Mouse (Mus musculus): ENCODE data around the gene 4930535I16Rik. TPM values are rescaled to one million over a fixed set of nuclear protein-coding genes. Genes with fewer than 3 reads are reported as not detected.
A peak's percentile ranks its signal among the peaks of the same experiment; 100 is the strongest.

The 4930535I16Rik gene
- total RNA-seq, 2 experiments from 2014 or later, result not detected

DNA sequence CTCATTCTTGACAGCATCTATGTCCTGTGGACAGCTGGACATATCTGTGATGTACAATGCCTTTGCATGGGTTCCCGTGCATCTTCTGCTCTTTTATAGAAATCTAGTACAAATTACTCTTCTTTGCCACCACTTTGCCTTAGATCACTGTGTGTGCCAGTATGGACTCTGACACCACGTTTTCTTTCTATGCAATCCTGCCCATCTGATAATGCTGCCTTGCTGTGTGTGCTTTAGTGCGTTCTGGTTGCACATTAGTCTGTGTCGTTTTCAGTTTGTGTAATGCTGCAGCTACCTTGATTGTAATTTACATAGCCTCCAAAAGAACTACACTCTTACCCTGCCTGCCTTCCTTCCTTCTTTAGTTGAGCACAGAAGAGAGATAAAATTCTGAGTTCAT lies 6.3 kb downstream of the 4930535I16Rik start:
- ATAC-seq (replicated peaks; ENCODE audit: poor library complexity), result no peak

GRCm38 (mm10) chr4:123905126-123905668 lies 12.6 kb downstream of the 4930535I16Rik start:
- ATAC-seq (replicated peaks; ENCODE audit: poor library complexity), result peak; percentile 6; the same call in 1 of the 2 replicates

DNA sequence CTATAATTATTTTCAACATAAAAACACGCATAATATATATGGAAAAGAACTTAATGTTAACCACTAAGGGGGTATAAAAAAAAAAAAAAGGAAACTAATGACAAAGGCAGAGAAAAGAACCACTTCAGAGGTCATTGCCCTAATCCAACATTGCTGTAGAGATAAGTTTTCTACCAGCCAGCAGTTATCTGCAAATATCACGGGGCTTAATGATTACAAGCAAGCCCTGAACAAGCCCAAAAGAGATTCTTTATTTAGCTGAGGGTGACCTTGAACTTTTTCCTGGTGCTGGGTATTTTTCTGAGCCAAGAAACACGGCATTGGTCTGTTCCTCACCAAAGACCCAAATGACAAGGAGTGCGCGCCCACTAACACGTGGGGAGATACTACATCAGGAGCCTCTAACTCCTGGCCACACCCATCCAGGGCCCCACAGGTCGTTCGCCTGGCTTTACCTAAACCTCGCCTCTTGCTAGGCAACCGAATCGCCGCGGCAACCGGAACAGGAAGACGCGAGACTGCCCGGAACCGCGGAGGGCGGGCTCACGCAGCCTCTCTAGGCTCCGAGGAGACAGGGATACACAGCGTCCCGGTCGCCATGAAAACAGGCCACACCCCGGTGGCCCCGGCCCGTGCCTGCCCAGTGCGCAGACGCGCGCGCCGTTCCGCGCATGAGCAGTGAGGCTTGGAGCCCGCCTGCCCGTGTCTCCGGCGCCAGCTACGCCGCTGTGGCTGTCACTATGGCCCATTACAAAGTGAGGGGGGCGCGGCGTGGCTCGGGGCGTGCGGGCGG lies 13.3 kb downstream of the 4930535I16Rik start, which contains the start of gene Mycbp:
Gene Mycbp (plus strand): TSS at position 500 of the 793 bp plus-strand sequence.
- peak; percentile 96 for ATAC-seq (replicated peaks; ENCODE audit: poor library complexity)

GRCm38 (mm10) chr4:123903432-123903831 lies 14.4 kb downstream of the 4930535I16Rik start:
- ATAC-seq (replicated peaks; ENCODE audit: poor library complexity), result no peak

DNA sequence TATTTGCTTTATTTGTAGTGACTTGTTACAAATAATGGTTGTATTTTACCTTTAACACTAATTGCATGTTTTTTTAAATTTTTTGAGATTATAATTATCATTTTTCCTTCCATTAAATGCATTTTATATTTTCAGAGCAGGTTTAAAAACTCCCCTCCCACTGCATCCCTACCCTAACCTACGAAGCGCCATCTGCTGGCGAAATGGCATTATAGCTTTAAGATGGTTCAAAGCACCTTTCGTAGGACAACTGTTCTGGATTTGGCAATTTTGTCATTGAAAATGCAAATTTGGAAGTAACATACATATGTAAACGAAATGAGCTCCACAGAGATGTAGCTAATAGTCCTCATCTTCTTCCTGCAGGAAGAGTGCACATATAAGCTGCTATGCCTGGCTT lies 19.1 kb downstream of the 4930535I16Rik start:
- peak; percentile 75 for ATAC-seq (replicated peaks; ENCODE audit: poor library complexity)

DNA sequence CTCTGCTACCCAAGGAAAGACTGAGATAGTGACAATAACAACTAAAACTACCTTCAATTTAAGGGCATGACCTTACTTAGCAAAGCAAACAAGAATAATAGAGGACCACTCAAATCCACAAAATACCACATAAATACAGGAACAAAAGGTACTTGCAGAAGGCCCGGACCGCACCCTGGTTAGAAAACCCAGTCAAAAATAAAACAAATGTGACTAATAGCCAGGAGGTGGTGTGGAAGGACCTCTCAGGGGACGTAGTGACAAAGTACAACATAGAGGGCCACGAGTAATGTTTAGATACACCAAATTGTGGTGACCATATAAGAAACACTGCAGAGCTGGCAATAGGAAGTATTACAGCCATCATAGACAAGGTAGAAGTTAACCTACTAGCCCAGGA lies 23.5 kb downstream of the 4930535I16Rik start:
- ATAC-seq (replicated peaks; ENCODE audit: poor library complexity), result no peak

DNA sequence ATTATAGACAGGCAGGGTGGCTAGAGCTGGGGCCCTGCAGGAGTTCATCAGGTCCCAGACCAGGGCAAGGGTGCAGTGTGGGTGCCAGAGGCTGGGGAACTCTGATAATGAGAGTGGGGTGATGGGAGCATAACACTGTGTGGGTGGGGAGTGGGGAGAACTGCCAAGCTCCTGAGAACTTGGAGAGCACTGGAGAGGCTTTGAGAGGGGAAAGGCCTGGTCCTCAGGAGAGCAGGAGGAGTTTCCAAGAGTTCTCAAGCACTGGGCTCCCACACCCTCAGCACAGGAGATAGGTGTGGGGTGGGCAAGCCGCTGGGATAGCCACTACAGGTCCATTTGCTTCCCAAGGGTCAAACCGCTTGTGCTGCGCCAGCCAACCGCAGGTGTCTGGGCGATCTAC lies 24.1 kb downstream of the 4930535I16Rik start:
- no peak for ATAC-seq (replicated peaks; ENCODE audit: poor library complexity)

Other genes starting within 250 kb of the 4930535I16Rik start
- gene Macf1, start 233.7 kb downstream of the 4930535I16Rik start, total RNA-seq (2015), result 103 and 130 TPM in 2 replicates
- gene Macf1, start 233.7 kb downstream of the 4930535I16Rik start, total RNA-seq (2017), result 123 and 159 TPM in 2 replicates
- gene Ndufs5, start 199.8 kb downstream of the 4930535I16Rik start, total RNA-seq (2015), result 150 and 160 TPM in 2 replicates
- gene Ndufs5, start 199.8 kb downstream of the 4930535I16Rik start, total RNA-seq (2017), result 142 and 157 TPM in 2 replicates
- 49.4 and 54.2 TPM in 2 replicates for gene Akirin1, start 167.7 kb downstream of the 4930535I16Rik start, total RNA-seq (2015)
- 18.5 and 25.5 TPM in 2 replicates for gene Akirin1, start 167.7 kb downstream of the 4930535I16Rik start, total RNA-seq (2017)
- gene Rhbdl2, start 130.1 kb downstream of the 4930535I16Rik start, total RNA-seq (2015), result not detected in 2 replicates
- not detected in 2 replicates for gene Rhbdl2, start 130.1 kb downstream of the 4930535I16Rik start, total RNA-seq (2017)
- gene 4933427I04Rik, start 58.3 kb downstream of the 4930535I16Rik start, total RNA-seq (2015), result not detected in 2 replicates
- not detected in 2 replicates for gene 4933427I04Rik, start 58.3 kb downstream of the 4930535I16Rik start, total RNA-seq (2017)
- gene Mycbp, start 13.2 kb downstream of the 4930535I16Rik start, total RNA-seq (2015), result 44.8 and 49.6 TPM in 2 replicates
- 31.0 and 34.5 TPM in 2 replicates for gene Mycbp, start 13.2 kb downstream of the 4930535I16Rik start, total RNA-seq (2017)
- 33.7 and 42.3 TPM in 2 replicates for gene Rragc, start 576 bp downstream of the 4930535I16Rik start, total RNA-seq (2015)
- 35.7 and 37.0 TPM in 2 replicates for gene Rragc, start 576 bp downstream of the 4930535I16Rik start, total RNA-seq (2017)

Data from megakaryocyte progenitor cell, adult 5-6 weeks (primary cell).